In the genomic region with DNA sequence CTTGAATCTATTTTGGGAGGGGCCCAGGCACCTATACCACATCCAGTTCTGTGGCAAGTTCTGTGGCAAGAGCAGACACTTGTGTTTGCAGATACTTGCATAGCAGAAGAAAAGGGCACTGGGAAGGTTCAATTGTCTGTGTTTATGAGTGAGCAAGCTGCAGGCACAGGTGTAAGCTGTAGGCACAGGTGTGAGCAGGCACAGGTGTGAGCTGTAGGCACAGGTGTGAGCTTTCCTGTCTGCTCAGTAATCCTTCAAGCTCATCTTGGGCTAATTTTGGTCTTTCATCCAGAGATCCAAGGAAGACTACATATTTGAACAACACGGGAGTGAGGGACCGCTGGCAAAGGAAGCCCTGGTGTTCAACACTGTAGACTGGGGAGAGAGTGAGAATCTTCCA, we compare ENCODE assay signal across 23 mouse cellular contexts. TPM values are rescaled to one million over a fixed set of nuclear protein-coding genes. Genes with fewer than 3 reads are reported as not detected.
DNase-seq lines count a peak whose midpoint lies in the region; ATAC-seq and TF ChIP-seq lines count a peak whose summit lies in the region.
"Had no signal": no experiment of that assay in that cellular context is flagged by ENCODE, and none has a peak within 500 bp of the region (broad histone marks: within the 10 kb centered on the region; RNA-seq: fewer than 3 reads in every experiment).

No protein-coding gene starts in this region.

- TF ChIP-seq CTCF in stomach, postnatal 0 days (IDR thresholded peaks at IDR 0.05; ENCODE audit: low read depth) = no peak

- H3K4me3 ChIP-seq in limb, embryonic 13.5 days = no peak overlapping the region
- H3K4me3 ChIP-seq in limb, embryonic 10.5 days = no peak overlapping the region
- H3K4me3 ChIP-seq in stomach, embryonic 16.5 days (replicated peaks; ENCODE audit: low read length) = no peak overlapping the region
- no peak overlapping the region for H3K4me3 ChIP-seq in stomach, postnatal 0 days (ENCODE audit: low read depth, low read length)
- H3K4me3 ChIP-seq: embryonic facial prominence, embryonic 10.5 days; embryonic facial prominence, embryonic 12.5 days; forebrain, embryonic 13.5 days; forebrain, embryonic 15.5 days had no signal

- peak overlapping the region; percentile 33; the same call in 1 of the 2 replicates for H3K27ac ChIP-seq in limb, embryonic 13.5 days
- no peak overlapping the region for H3K27ac ChIP-seq in limb, embryonic 10.5 days
- H3K27ac ChIP-seq in stomach, embryonic 16.5 days (ENCODE audit: low read length) = 0 out of 2 replicates have a peak overlapping the region, but pooled peaks have one; percentile 24
- H3K27ac ChIP-seq in stomach, postnatal 0 days (replicated peaks) = no peak overlapping the region
- H3K27ac ChIP-seq: embryonic facial prominence, embryonic 10.5 days; embryonic facial prominence, embryonic 12.5 days; forebrain, embryonic 13.5 days; forebrain, embryonic 15.5 days had no signal

- H3K4me2 ChIP-seq in limb, embryonic 13.5 days (replicated peaks) = no peak overlapping the region
- no peak overlapping the region for H3K4me2 ChIP-seq in stomach, embryonic 16.5 days (ENCODE audit: low read depth, low read length)
- H3K4me2 ChIP-seq in stomach, postnatal 0 days (replicated peaks; ENCODE audit: low read depth) = no peak overlapping the region
- H3K4me2 ChIP-seq: embryonic facial prominence, embryonic 12.5 days; forebrain, embryonic 13.5 days; forebrain, embryonic 15.5 days had no signal

- WGBS in limb, embryonic 13.5 days = 77% methylated on average over 2 of the region's 2 CpGs
- 100% methylated on average over 2 of the region's 2 CpGs for WGBS in limb, embryonic 10.5 days
- WGBS in stomach, embryonic 16.5 days = 87% methylated on average over 2 of the region's 2 CpGs
- WGBS in stomach, postnatal 0 days = 88% methylated on average over 2 of the region's 2 CpGs

- no peak overlapping the region for H3K9ac ChIP-seq in limb, embryonic 13.5 days
- H3K9ac ChIP-seq in stomach, embryonic 16.5 days (ENCODE audit: low read length) = no peak overlapping the region
- no peak overlapping the region for H3K9ac ChIP-seq in stomach, postnatal 0 days (ENCODE audit: low read length)
- H3K9ac ChIP-seq: embryonic facial prominence, embryonic 12.5 days; forebrain, embryonic 13.5 days; forebrain, embryonic 15.5 days had no signal

- no peak for DNase-seq in limb, embryonic 10.5 days (ENCODE audit: low spot score)
- DNase-seq in stomach, postnatal 0 days (ENCODE audit: low spot score) = no peak
- DNase-seq in urinary bladder, postnatal 14 days (ENCODE audit: low spot score) = no peak
- DNase-seq: adrenal gland, adult 8-10 months; adrenal gland, postnatal 14 days; adrenal gland, postnatal 36 days; B cell, adult 2 months; cerebellum, adult 11-12 months; cerebellum, adult 2 months; cerebellum, adult 9-10 months; cerebellum, postnatal 10 days; cerebellum, postnatal 25 days had no signal

- peaks cover 35% of the 10 kb centered on the region for H3K4me1 ChIP-seq in limb, embryonic 13.5 days
- H3K4me1 ChIP-seq in limb, embryonic 10.5 days = peaks cover 34% of the 10 kb centered on the region
- peaks cover 9% of the 10 kb centered on the region for H3K4me1 ChIP-seq in stomach, embryonic 16.5 days (ENCODE audit: control insufficient read depth, insufficient read depth, low read length)
- H3K4me1 ChIP-seq in stomach, postnatal 0 days (replicated peaks; ENCODE audit: control insufficient read depth, insufficient read depth) = no peaks in the 10 kb centered on the region
- H3K4me1 ChIP-seq: embryonic facial prominence, embryonic 10.5 days had no signal

- H3K36me3 ChIP-seq in limb, embryonic 13.5 days = peaks cover 98% of the 10 kb centered on the region
- H3K36me3 ChIP-seq in limb, embryonic 10.5 days = peaks cover 100% of the 10 kb centered on the region
- H3K36me3 ChIP-seq in stomach, embryonic 16.5 days (ENCODE audit: control insufficient read depth, insufficient read depth, low read length) = peaks cover 20% of the 10 kb centered on the region
- H3K36me3 ChIP-seq in stomach, postnatal 0 days (ENCODE audit: control insufficient read depth, insufficient read depth, low read length) = peaks cover 28% of the 10 kb centered on the region

- no peaks in the 10 kb centered on the region for H3K9me3 ChIP-seq in limb, embryonic 13.5 days
- H3K9me3 ChIP-seq in limb, embryonic 10.5 days (replicated peaks) = no peaks in the 10 kb centered on the region
- no peaks in the 10 kb centered on the region for H3K9me3 ChIP-seq in stomach, embryonic 16.5 days (replicated peaks; ENCODE audit: control insufficient read depth, low read length)
- H3K9me3 ChIP-seq in stomach, postnatal 0 days (ENCODE audit: control insufficient read depth, low read length) = no peaks in the 10 kb centered on the region
- H3K9me3 ChIP-seq: embryonic facial prominence, embryonic 10.5 days; embryonic facial prominence, embryonic 12.5 days; forebrain, embryonic 13.5 days; forebrain, embryonic 15.5 days; G1E had no signal

- H3K27me3 ChIP-seq in limb, embryonic 13.5 days = no peaks in the 10 kb centered on the region
- no peaks in the 10 kb centered on the region for H3K27me3 ChIP-seq in limb, embryonic 10.5 days (ENCODE audit: low read depth, poor library complexity, severe bottlenecking)
- no peaks in the 10 kb centered on the region for H3K27me3 ChIP-seq in stomach, embryonic 16.5 days (ENCODE audit: control insufficient read depth, insufficient read depth, low read length)
- H3K27me3 ChIP-seq in stomach, postnatal 0 days (ENCODE audit: control insufficient read depth, insufficient read depth, low read length) = no peaks in the 10 kb centered on the region
- H3K27me3 ChIP-seq: CH12.LX; embryonic facial prominence, embryonic 12.5 days; forebrain, embryonic 13.5 days; forebrain, embryonic 15.5 days; Patski had no signal

- no peak for ATAC-seq in limb, embryonic 13.5 days (ENCODE audit: low FRiP score, low read depth)
- no peak for ATAC-seq in stomach, embryonic 16.5 days (ENCODE audit: insufficient read depth, low FRiP score)
- ATAC-seq in stomach, postnatal 0 days (ENCODE audit: low FRiP score, low TSS enrichment) = no peak
- ATAC-seq: activated CD4-positive, CD25-positive, alpha-beta regulatory T cell, adult 4 months; CD4-positive, CD25-positive, alpha-beta regulatory T cell, adult 4 months; forebrain, embryonic 13.5 days; forebrain, embryonic 15.5 days; Patski had no signal

- TF ChIP-seq EP300 in stomach, postnatal 0 days (optimal IDR thresholded peaks at IDR 0.05) = no peak

RNA-seq across cellular contexts. Expression of a gene that starts 56.5 kb away (rescaled TPM):
- polyA plus RNA-seq in limb, embryonic 13.5 days (2015; fragmentation: Nextera tagmentation; extraction: Ambion mirVana) = 422 and 433 TPM in 2 replicates
- polyA plus RNA-seq in limb, embryonic 10.5 days (2016; fragmentation: Nextera tagmentation; extraction: Ambion mirVana) = 642 and 645 TPM in 2 replicates
- polyA plus RNA-seq in stomach, embryonic 16.5 days (2015; fragmentation: Nextera tagmentation; extraction: Ambion mirVana) = 247 and 271 TPM in 2 replicates
- 150 and 157 TPM in 2 replicates for polyA plus RNA-seq in stomach, postnatal 0 days (2015; fragmentation: Nextera tagmentation; extraction: Ambion mirVana)

Comparison
In these comparisons a context has a peak if more than half of its experiments do, and no peak if none do; other contexts are left out.
1. H3K27ac ChIP-seq: peak in limb, embryonic 13.5 days (single experiment) and stomach, embryonic 16.5 days (single experiment); none in limb, embryonic 10.5 days (single experiment) and stomach, postnatal 0 days (single experiment).